Mouse (Mus musculus) MN1 (cell line): ENCODE measurements at regions not wholly inside any gene's neighbourhood (a gene's known extent, or its start where the extent isn't known, plus 50 kb on each side); places are given as distances from the start of the nearest gene placed in this dataset.
A peak's percentile ranks its signal among the peaks of the same experiment; 100 is the strongest.

Source experiments
- DNase-seq: peaks from one replicate; pipeline ENCODE4 v3.0.0-alpha.2; 2016; ENCODE audit warnings: low spot score

DNA sequence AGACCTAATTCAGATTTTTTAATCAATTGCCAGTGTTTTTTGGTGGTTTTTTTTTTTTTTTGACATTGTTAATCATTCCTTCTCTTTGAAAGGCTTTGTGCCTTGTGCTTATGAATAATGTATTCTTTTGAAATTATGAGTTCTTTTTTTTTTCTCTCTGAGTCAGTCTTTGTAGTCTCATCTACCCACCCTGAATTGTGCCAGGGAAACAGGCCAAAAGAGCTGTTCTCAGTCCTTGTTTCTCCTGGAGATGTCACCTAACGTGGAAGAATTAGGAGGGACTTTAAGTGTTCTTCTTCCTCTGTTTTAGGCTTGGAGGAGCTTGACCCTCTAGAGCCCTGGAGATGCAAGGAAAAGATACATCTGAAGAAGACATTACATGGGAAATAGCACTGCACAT is 2012.6 kb downstream of the Poteg start:
- no peak for DNase-seq

DNA sequence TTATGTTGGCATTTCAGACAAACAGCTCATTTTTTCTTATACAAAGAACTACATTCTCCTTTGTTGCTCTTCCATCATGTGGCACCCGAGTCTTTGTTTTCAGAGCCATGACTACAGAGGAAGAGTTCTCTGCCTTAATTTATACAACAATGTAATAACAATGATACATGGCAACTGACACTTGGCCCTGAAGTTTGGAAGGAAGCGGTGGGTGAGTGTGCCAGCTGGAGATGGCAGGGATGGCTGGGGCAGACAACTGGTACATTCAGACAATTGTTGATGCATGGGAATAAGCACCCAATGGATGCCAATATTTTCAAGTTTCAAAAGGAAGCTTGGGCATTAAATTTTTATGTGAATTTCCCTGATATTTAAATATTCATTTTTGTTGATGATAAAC is 2045.5 kb downstream of the Poteg start:
- DNase-seq, result no peak

DNA sequence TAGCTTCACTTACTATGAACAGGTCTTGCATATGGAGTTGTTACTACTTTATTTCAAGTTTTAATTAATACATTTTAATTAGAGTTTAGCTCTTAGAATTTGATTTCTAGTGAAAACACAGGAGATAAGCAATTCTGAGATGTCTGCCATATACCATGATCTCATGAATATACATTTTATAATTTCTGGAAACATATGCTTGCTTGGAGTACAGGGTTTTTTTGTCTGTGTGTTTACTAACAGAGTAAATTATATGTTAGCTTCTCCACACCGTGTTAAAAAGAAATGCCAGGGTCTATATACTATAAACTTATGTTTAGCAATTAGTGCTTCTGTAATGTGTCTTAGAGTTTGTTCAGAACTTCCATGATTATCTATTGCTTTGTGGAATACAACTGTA is 2079.9 kb downstream of the Poteg start:
- DNase-seq, result no peak

DNA sequence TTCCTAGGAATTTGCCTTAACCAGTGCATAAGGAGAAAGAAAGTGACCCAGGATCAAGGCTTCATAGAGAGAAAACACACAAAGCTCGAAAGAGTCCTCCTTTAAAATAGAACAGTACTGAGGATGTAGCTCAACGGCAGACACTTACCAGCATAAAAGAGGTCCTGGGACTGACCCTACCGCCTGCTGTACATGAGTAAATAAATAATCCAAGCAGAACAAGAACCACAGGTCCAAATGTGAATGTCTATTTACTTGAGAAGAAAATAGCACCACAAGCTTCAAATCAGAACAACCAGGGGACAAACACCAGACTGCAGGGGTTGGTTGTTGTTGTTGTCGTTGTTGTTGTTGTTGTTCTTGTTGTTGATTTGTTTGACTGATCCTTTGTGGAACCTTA is 2084.1 kb downstream of the Poteg start:
- DNase-seq, result no peak

DNA sequence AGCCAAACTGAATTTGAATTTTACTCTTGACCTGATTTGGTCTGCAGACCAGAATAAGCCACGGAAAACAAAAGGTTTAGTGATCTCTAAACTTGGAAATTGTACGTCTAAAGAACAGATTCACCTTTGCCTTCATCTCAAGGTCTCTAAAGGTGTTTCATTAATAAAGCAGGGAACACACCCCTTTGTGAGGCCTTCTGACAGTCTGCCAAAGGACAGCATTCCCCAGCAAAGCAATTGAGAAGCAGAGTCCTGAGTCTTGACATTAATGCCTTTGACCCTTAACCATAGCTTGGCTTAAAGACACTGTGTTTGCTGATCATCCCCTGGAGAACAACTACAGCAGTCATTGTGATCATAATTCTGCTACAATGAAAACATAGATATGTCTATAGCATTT is 2090.5 kb downstream of the Poteg start:
- DNase-seq, result no peak

DNA sequence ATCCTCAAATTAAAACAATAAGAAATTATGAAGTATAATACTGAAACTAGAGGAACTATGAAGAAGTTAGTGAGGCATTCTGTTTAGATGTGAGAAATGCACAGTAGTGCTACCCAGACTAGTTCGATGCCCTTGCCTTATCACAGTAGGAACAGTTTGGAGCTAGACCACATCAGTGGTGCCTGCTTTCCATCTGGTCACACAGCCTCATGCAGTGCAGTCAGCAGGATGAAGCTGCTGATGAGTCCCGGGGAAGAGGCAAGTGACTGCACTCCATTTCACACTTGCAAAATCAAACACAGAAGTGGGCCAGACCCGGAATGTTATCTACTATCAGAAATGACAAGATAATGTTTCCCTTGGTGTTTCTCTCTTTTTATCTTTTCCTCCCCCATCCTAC is 2092.4 kb downstream of the Poteg start:
- no peak for DNase-seq

DNA sequence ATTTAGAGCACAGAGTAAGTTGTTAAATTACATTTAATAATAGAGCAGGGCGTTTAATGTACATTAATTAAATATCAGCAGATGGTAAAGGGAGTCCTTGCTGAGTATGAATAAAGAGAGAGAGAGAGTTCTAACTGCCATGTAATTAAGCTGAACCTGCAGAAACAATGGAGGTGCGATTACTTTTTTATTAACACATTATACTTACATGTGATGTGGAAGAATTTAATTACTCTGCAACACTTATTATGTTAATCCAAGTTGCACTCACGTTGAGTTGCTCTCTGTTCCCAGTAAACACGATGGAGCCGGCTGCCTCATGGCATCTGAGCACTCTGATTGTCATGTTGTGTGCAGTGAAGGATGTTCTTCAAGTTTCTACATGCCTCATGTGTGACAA is 2096.7 kb downstream of the Poteg start:
- no peak for DNase-seq

DNA sequence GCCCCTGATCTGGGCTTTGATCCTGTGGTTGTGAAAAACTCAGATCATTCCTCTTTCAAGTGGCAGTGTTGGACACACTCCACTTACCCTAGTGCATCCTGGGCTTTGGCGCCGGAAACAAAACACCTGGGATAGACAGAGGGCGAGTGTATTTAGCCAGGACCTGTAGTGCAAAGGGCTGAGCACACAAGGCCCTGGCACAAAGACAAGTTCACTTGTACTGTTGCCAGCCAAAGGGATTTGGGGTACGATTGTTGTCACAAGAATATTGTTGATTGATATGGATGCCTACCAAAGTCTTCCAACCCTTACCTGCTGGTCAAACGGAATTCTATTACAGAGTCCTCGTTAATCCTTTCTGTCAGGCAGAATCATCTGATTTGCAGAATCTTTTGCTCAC is 2138.2 kb downstream of the Poteg start:
- DNase-seq, result no peak

DNA sequence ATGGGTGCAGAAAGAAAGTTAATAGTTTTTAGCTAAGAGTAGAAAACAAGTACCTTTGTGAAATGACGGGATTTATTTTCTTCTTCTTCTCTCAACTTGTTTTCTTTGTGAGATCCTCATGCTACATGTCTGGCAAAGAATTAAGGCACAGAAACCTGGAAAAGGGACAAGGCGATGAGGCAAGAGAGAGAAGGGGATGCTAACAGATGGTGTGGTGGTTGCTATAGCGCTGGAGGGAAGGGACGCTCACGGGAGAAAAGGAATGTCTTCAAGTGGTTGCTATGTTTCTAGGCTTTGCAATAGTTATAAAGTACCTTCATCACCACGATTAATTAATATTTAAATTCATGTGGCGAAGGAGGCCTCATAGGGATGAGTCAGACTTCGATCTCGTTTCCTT is 2146.7 kb downstream of the Poteg start:
- no peak for DNase-seq

DNA sequence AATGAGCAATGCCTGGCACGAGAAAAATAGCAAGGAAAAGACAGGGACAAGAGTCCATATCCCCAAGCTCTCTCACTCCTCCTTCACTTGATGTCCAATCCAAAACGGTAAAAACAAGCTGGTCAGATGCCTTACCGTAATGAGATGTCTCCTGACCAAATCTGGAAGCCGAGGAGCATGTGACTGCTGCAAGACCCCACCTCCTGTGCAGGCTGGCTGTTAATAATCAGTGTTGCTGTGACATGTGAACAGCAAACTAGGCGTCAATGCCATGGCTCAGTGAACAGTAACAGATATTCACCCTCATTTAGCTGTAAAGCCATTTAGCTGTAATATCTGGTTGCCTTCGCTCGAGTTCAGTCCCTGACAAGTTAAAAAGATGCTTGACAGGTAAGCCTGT is 2166.6 kb downstream of the Poteg start:
- DNase-seq, result peak; percentile 3

DNA sequence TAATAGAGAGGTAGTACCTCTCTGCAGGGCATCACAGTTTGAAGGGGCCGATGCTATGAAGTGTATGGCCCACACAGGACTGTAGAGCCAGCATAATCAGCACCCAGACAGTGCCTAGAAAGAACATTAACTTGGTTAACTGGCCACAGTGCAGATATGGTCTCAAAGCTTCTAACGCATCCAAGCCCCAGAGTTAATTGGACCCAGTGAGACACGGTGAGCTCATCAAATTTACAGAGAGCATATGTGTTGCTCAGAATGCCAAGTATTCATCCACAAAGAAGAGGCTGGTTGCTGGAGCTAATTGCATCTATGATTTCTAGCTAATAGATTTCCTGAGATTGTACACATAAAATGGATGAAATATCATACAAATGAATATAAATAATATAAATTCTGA is 2214.1 kb downstream of the Poteg start:
- DNase-seq, result peak; percentile 1

DNA sequence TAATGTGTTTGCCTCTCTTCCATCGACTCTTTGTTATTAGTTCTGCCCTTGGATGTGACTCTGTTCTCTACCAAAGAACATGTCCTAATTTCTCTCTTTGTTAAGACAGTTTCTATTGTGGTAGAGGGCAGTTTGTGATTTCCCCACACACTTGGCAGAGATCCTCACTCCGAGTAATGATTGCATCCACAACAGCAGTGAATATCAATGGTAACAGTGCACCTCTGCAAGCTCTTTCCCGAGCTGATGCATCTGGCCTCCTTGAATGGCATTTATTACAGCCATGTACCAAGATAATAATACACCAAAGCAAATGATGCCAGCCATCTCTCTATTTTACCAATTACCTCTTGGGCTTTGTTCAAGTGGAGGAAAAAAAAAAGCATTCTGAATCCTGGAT is 2228.4 kb downstream of the Poteg start:
- DNase-seq, result no peak

DNA sequence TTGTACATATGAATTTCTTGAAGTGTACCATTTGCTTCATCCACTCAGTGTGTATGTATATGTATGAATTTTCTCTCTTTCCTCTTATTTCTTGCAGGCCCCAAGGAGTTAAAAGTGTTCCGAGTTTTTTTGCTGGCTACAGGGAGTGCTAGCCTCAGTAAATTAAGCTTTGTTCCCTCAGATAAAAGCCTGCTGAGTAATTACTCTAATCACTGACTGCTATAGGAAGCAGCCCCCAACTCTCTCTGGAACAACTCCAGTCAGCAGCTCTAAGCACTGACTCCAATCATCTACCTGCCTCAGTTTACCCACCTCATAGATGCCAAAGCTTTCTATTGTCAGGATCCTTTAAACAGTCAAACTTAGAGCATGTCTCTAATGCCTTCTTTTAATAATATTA is 2235.9 kb downstream of the Poteg start:
- no peak for DNase-seq

DNA sequence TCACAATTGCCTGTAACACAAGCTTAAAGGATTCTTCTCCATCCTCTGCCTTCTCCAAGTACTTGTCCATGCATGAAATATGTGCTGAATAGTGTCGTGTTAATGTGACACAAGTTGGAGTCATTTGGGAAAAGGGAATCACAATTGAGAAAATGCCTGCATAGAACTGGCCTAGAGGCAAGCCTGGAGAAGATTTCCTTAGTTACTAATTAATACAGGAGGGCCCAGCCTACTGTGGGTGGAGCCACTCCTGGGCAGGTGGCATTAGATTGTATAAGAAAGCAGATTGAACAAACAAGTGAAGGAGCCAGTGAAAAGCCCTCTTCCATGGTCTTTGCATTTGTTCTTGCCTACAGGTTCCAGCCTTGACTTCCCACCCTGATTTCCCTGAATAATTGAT is 2239.1 kb downstream of the Poteg start:
- no peak for DNase-seq

DNA sequence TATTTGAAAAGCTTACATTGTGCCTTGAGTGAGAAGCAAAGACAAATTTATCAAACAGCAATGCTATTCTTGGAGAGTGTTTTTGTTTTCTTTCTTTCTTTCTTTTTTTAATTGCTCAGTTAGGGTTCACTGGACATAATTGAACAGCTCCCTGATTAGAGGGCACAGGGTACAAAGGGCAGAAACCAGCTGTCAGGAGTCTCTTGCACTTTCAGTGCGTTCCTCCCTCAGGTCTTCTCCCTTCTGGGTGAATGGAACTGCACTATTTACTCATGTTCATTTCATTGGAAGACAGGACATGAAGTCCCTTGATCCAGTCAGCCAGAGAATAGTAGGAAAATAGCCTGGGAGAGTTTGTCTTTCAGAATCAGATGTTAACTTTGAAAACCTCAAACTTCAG is 2248.2 kb downstream of the Poteg start:
- no peak for DNase-seq
